Mouse (Mus musculus) layer of hippocampus, postnatal 14 days (tissue): ENCODE measurements around the gene Ugcg. TPM values are rescaled to one million over a fixed set of nuclear protein-coding genes. Genes with fewer than 3 reads are reported as not detected.
"Not testable (repeated sequence)": the region's sequence is repeated elsewhere in the genome, so short reads cannot be mapped to it uniquely, and the experiment has no call there.

Experiments
- DNase-seq, 2 experiments: peaks; one replicate each; pipeline ENCODE4 v3.0.0; 2021 to 2022; ENCODE audit warnings: low spot score in 2 of 2, mixed read lengths in 1 of 2
- total RNA-seq, 2 experiments: library from RNA; stranded (reverse); gene quantifications; 2 replicates each; pipeline ENCODE4 v1.2.3; 2021

The Ugcg gene
- total RNA-seq, 2 experiments from 2014 or later, result 78.2 to 78.4 TPM

GRCm38 (mm10) chr4:59254397-59254796 is 65.3 kb downstream of the Ugcg start:
- no peak for DNase-seq

- no peak for DNase-seq
These were observed 66.9 kb downstream of the Ugcg start for GRCm38 (mm10) chr4:59255988-59256387.

- DNase-seq, result no peak
These were observed 68.8 kb downstream of the Ugcg start for GRCm38 (mm10) chr4:59257866-59258265.

- DNase-seq, result no peak
These were observed 69.7 kb downstream of the Ugcg start for GRCm38 (mm10) chr4:59258771-59259170.

GRCm38 (mm10) chr4:59259806-59260205 is 70.7 kb downstream of the Ugcg start:
- DNase-seq, result no peak

GRCm38 (mm10) chr4:59260871-59261515 is 71.9 kb downstream of the Ugcg start:
- DNase-seq, result no peak

GRCm38 (mm10) chr4:59261582-59261981 is 72.5 kb downstream of the Ugcg start:
- not testable (repeated sequence) for DNase-seq

GRCm38 (mm10) chr4:59262156-59262555 is 73.1 kb downstream of the Ugcg start:
- no peak for DNase-seq

- DNase-seq, result no peak
These were observed 74.4 kb downstream of the Ugcg start for GRCm38 (mm10) chr4:59263418-59263817.

- DNase-seq, result no peak
These were observed 75.6 kb downstream of the Ugcg start for GRCm38 (mm10) chr4:59264611-59265095.

- no peak for DNase-seq
These were observed 76.1 kb downstream of the Ugcg start for GRCm38 (mm10) chr4:59265182-59265581.

- no peak for DNase-seq
These were observed 76.6 kb downstream of the Ugcg start for GRCm38 (mm10) chr4:59265631-59266030.

Other genes starting within 250 kb of the Ugcg start
- gene Zkscan16, start 245.6 kb upstream of the Ugcg start, total RNA-seq, result 10 to 100 TPM; 30.5 to 33.1 TPM
- 1 to 10 TPM; 3.7 to 3.8 TPM for gene Ptgr1, start 202.1 kb upstream of the Ugcg start, total RNA-seq
- 1 to 10 TPM; 5.8 to 6.3 TPM for gene Dnajc25, start 194.2 kb upstream of the Ugcg start, total RNA-seq
- 1 to 10 TPM in 1 of 2 experiments, not detected in 1; 2.8 TPM for gene Gm20503, start 186.0 kb upstream of the Ugcg start, total RNA-seq
- gene Gng10, start 154.2 kb upstream of the Ugcg start, total RNA-seq, result 100 to 1,000 TPM; 109 to 110 TPM
- not detected for gene AI481877, start 50.3 kb upstream of the Ugcg start, total RNA-seq
- 1 to 10 TPM; 6.5 to 7.3 TPM for gene Susd1, start 249.4 kb downstream of the Ugcg start, total RNA-seq